Comparison of ENCODE assay signal across 23 mouse cellular contexts in genomic region chr5:104385521-104385920, GRCm38 (mm10). TPM values are rescaled to one million over a fixed set of nuclear protein-coding genes. Genes with fewer than 3 reads are reported as not detected.
DNase-seq lines count a peak whose midpoint lies in the region; TF ChIP-seq lines count a peak whose summit lies in the region.
"Had no signal": no experiment of that assay in that cellular context is flagged by ENCODE, and none has a peak within 500 bp of the region (broad histone marks: within the 10 kb centered on the region; RNA-seq: fewer than 3 reads in every experiment).

No protein-coding gene starts in this region.

- no peak for DNase-seq in testis, postnatal 10 days (ENCODE audit: low spot score)
- peak; percentile 58 for DNase-seq in ZHBTc4 (ENCODE audit: low read depth, low spot score)
- no peak for DNase-seq in spleen, postnatal 10 days (ENCODE audit: low spot score in 2 of 2)
- DNase-seq in kidney, postnatal 14 days: no peak
- DNase-seq: adrenal gland, adult 2 months; adrenal gland, postnatal 10 days; adrenal gland, postnatal 25 days; B cell, adult 2 months; cerebellum, adult 11 months; cerebellum, adult 18-20 months; cerebellum, adult 8-10 months; cerebellum, adult 9-11 months; cerebellum, postnatal 14 days; cerebellum, postnatal 36 days; embryo, embryonic 11 days; forebrain, postnatal 0 days had no signal

- peaks cover 8% of the 10 kb centered on the region for H3K4me1 ChIP-seq in testis, adult 2 months (ENCODE audit: control insufficient read depth, insufficient read depth, low read length)
- H3K4me1 ChIP-seq: embryonic facial prominence, embryonic 15.5 days; forebrain, embryonic 10.5 days; forebrain, embryonic 12.5 days had no signal

- no peak overlapping the region for H3K27ac ChIP-seq in testis, adult 2 months (ENCODE audit: control insufficient read depth, insufficient read depth, low read depth, low read length)
- H3K27ac ChIP-seq: embryonic facial prominence, embryonic 13.5 days; embryonic facial prominence, embryonic 15.5 days; forebrain, embryonic 10.5 days; forebrain, embryonic 12.5 days had no signal

- H3K27me3 ChIP-seq in testis, adult 2 months (ENCODE audit: control insufficient read depth, insufficient read depth, low read length): no peaks in the 10 kb centered on the region
- H3K27me3 ChIP-seq: CH12.LX; embryonic facial prominence, embryonic 13.5 days; embryonic facial prominence, embryonic 15.5 days; forebrain, embryonic 12.5 days had no signal

- TF ChIP-seq POLR2A in testis, adult 2 months (IDR thresholded peaks at IDR 0.05; ENCODE audit: control insufficient read depth, low read depth, low read length): no peak

- H3K4me3 ChIP-seq in testis, adult 2 months (ENCODE audit: control insufficient read depth, low read depth, low read length): peak overlapping the region; percentile 88
- H3K4me3 ChIP-seq: embryonic facial prominence, embryonic 13.5 days; embryonic facial prominence, embryonic 15.5 days; erythroblast, embryonic 14.5 days; forebrain, embryonic 10.5 days; forebrain, embryonic 12.5 days had no signal

- no peaks in the 10 kb centered on the region for H3K36me3 ChIP-seq in testis, adult 2 months (ENCODE audit: control insufficient read depth, insufficient read depth, low read length)
- H3K36me3 ChIP-seq: embryonic facial prominence, embryonic 13.5 days; embryonic facial prominence, embryonic 15.5 days; forebrain, embryonic 10.5 days; forebrain, embryonic 12.5 days had no signal

- TF ChIP-seq CTCF in testis, adult 2 months (IDR thresholded peaks at IDR 0.05; ENCODE audit: control insufficient read depth, insufficient read depth, insufficient replicate concordance, low read depth, low read length): no peak

RNA-seq across cellular contexts. Expression of gene Spp1, which starts 49.4 kb away (rescaled TPM):
- 0.83 and 0.89 TPM in 2 replicates for polyA plus RNA-seq in testis, adult 2 months (2012; rRNA removed)
- polyA plus RNA-seq: erythroblast, embryonic 14.5 days had no signal
